Mouse (Mus musculus): ENCODE data around the gene Olfr1109.

The Olfr1109 gene

GRCm38 (mm10) chr2:87095908-87096307, at the start of gene Olfr1109:
TSS of gene Olfr1109 (minus strand) at chr2:87096008.
- no peak for DNase-seq (ENCODE audit: low spot score)

GRCm38 (mm10) chr2:87140200-87140599, 44.4 kb upstream of the Olfr1109 start, which contains the start of gene Olfr1110:
TSS of gene Olfr1110 (minus strand) at chr2:87140300.
- no peak for DNase-seq (ENCODE audit: low spot score)

- no peak for DNase-seq (ENCODE audit: low spot score)
Observed at GRCm38 (mm10) chr2:87114467-87114866, 18.7 kb upstream of the Olfr1109 start, which contains the start of gene Olfr259. TSS of gene Olfr259 (minus strand) at chr2:87114567.

GRCm38 (mm10) chr2:87075717-87076116, 20.1 kb downstream of the Olfr1109 start, which contains the start of gene Olfr1107:
TSS of gene Olfr1107 (minus strand) at chr2:87075817.
- no peak for DNase-seq (ENCODE audit: low spot score)

GRCm38 (mm10) chr2:87052173-87052572, 43.6 kb downstream of the Olfr1109 start, which contains the start of gene Olfr1106:
TSS of gene Olfr1106 (minus strand) at chr2:87052273.
- no peak for DNase-seq (ENCODE audit: low spot score)

Measured in embryo, embryonic 10.5 days (tissue).